Mouse (Mus musculus): ENCODE measurements at regions not wholly inside any gene's neighbourhood (a gene's known extent, or its start where the extent isn't known, plus 50 kb on each side); places are given as distances from the start of the nearest gene placed in this dataset.

- TF ChIP-seq CTCF (IDR thresholded peaks at IDR 0.05; ENCODE audit: low read depth, low read length) (no peak), POLR2A (IDR thresholded peaks at IDR 0.05; ENCODE audit: borderline replicate concordance, low read depth, low read length) (no peak)
These were observed 205.8 kb downstream of the Ttc8 start for GRCm38 (mm10) chr12:99126129-99126528.

All from bone marrow macrophage, adult 2 months (primary cell).